Mouse (Mus musculus) CH12.LX (cell line): ENCODE results near the gene Olfr1513. TPM values are rescaled to one million over a fixed set of nuclear protein-coding genes. Genes with fewer than 3 reads are reported as not detected.

Source experiments
- DNase-seq: peaks from one replicate; pipeline ENCODE4 v3.0.0-alpha.2; 2013; ENCODE audit errors: extremely low read depth
- H3K27ac ChIP-seq: 2 replicates; pipeline ENCODE4 v1.5.1; 2012; ENCODE audit warnings: low read depth, mild to moderate bottlenecking, control low read depth, moderate library complexity; ENCODE audit not compliant: insufficient read depth
- H3K27me3 ChIP-seq: replicated peaks from 2 replicates; pipeline ENCODE3; 2012; ENCODE audit warnings: inconsistent platforms
- H3K36me3 ChIP-seq, 2 experiments: replicated peaks in 1 of 2; 2 replicates each; pipeline versions ENCODE3 to v1.6.1; 2012; ENCODE audit warnings: inconsistent platforms in 1 of 2, low read length in 1 of 2, mild to moderate bottlenecking in 1 of 2, mixed read lengths in 1 of 2, moderate library complexity in 1 of 2; ENCODE audit not compliant: control insufficient read depth in 1 of 2, insufficient read depth in 1 of 2
- H3K4me1 ChIP-seq, 2 experiments: 2 replicates each; pipeline ENCODE4 v1.6.1; 2012; ENCODE audit warnings: inconsistent platforms in 1 of 2, moderate library complexity in 1 of 2; ENCODE audit not compliant: insufficient read depth in 2 of 2, control insufficient read depth in 1 of 2
- H3K4me2 ChIP-seq: 2 replicates; pipeline ENCODE4 v1.6.1; 2012; ENCODE audit warnings: low read depth, mild to moderate bottlenecking, control low read depth; ENCODE audit not compliant: poor library complexity, insufficient read depth, severe bottlenecking
- H3K4me3 ChIP-seq, 3 experiments: fragments of 150-350 bp in 1 of 3; sonication (generic) in 1 of 3; replicated peaks in 1 of 3; 2 replicates each; pipeline versions ENCODE3 to v1.5.1; 2011 to 2012; ENCODE audit warnings: low read depth in 2 of 3, low read length in 2 of 3, mild to moderate bottlenecking in 2 of 3, moderate library complexity in 2 of 3, control low read depth in 1 of 3, improper control_type of control experiment in 1 of 3, inconsistent platforms in 1 of 3, mixed read lengths in 1 of 3; ENCODE audit not compliant: poor library complexity in 1 of 3
- H3K79me2 ChIP-seq: replicated peaks from 2 replicates; pipeline ENCODE4 v1.6.1; 2012; ENCODE audit warnings: mild to moderate bottlenecking, moderate library complexity; ENCODE audit not compliant: control insufficient read depth, poor library complexity, insufficient read depth, severe bottlenecking; ENCODE audit errors: extremely low read depth
- H3K9ac ChIP-seq: 2 replicates; pipeline ENCODE4 v1.6.1; 2012; ENCODE audit warnings: low read depth, mild to moderate bottlenecking, control low read depth, moderate library complexity; ENCODE audit not compliant: insufficient read depth
- H3K9me3 ChIP-seq: replicated peaks from 2 replicates; pipeline ENCODE3; 2012; ENCODE audit warnings: low read length, inconsistent platforms, mixed read lengths
- BHLHE40 ChIP-seq: IDR thresholded peaks from 2 replicates; pipeline ENCODE4 v1.6.1; 2011; ENCODE audit warnings: mild to moderate bottlenecking, low read depth, low read length, improper control_type of control experiment
- E2F4 ChIP-seq: IDR thresholded peaks from 2 replicates; pipeline ENCODE4 v1.6.1; 2011; ENCODE audit warnings: low read depth, low read length, improper control_type of control experiment; ENCODE audit not compliant: insufficient replicate concordance
- ETS1 ChIP-seq: conservative IDR thresholded peaks from 2 replicates; pipeline ENCODE4 v1.6.1; 2012; ENCODE audit warnings: low read depth, mild to moderate bottlenecking, inconsistent platforms, low read length, improper control_type of control experiment, moderate library complexity
- HCFC1 ChIP-seq: IDR thresholded peaks from 2 replicates; pipeline ENCODE4 v1.6.1; 2012; ENCODE audit warnings: low read depth, mild to moderate bottlenecking, inconsistent platforms, low read length, improper control_type of control experiment
- IRF4 ChIP-seq: IDR thresholded peaks from 2 replicates; pipeline ENCODE4 v1.6.1; 2014; ENCODE audit warnings: low read depth, mild to moderate bottlenecking, inconsistent platforms, low read length, improper control_type of control experiment
- JUN ChIP-seq: IDR thresholded peaks from 2 replicates; pipeline ENCODE4 v1.6.1; 2011; ENCODE audit warnings: low read depth, mild to moderate bottlenecking, low read length, improper control_type of control experiment, moderate library complexity; ENCODE audit not compliant: insufficient read depth
- JUND ChIP-seq: conservative IDR thresholded peaks from 2 replicates; pipeline ENCODE4 v1.6.1; 2011; ENCODE audit warnings: low read depth, low read length, improper control_type of control experiment
- MAFK ChIP-seq: IDR thresholded peaks from 2 replicates; pipeline ENCODE4 v1.6.1; 2011; ENCODE audit warnings: low read length, improper control_type of control experiment; ENCODE audit not compliant: insufficient replicate concordance
- MAX ChIP-seq: IDR thresholded peaks from 2 replicates; pipeline ENCODE4 v1.6.1; 2011; ENCODE audit warnings: low read length, improper control_type of control experiment
- MAZ ChIP-seq: IDR thresholded peaks from 2 replicates; pipeline ENCODE4 v1.6.1; 2012; ENCODE audit warnings: low read depth, mild to moderate bottlenecking, inconsistent platforms, low read length, improper control_type of control experiment, moderate library complexity
- NRF1 ChIP-seq: IDR thresholded peaks from 2 replicates; pipeline ENCODE4 v1.6.1; 2014; ENCODE audit warnings: low read depth, mild to moderate bottlenecking, inconsistent platforms, low read length, improper control_type of control experiment, moderate library complexity
- RAD21 ChIP-seq: IDR thresholded peaks from 2 replicates; pipeline ENCODE4 v1.6.1; 2011; ENCODE audit warnings: low read depth, mild to moderate bottlenecking, low read length, improper control_type of control experiment, moderate library complexity
- RCOR1 ChIP-seq: conservative IDR thresholded peaks from 2 replicates; pipeline ENCODE4 v1.6.1; 2012; ENCODE audit warnings: low read depth, mild to moderate bottlenecking, inconsistent platforms, low read length, improper control_type of control experiment
- TBP ChIP-seq: conservative IDR thresholded peaks from 2 replicates; pipeline ENCODE4 v1.6.1; 2011; ENCODE audit warnings: low read depth, low read length, improper control_type of control experiment
- UBTF ChIP-seq: IDR thresholded peaks from 2 replicates; pipeline ENCODE4 v1.6.1; 2012; ENCODE audit warnings: low read depth, mild to moderate bottlenecking, inconsistent platforms, low read length, improper control_type of control experiment, moderate library complexity
- USF1 ChIP-seq: IDR thresholded peaks from 2 replicates; pipeline ENCODE4 v1.6.1; 2014; ENCODE audit warnings: low read depth, mild to moderate bottlenecking, inconsistent platforms, low read length, improper control_type of control experiment
- USF2 ChIP-seq: conservative IDR thresholded peaks from 2 replicates; pipeline ENCODE4 v1.6.1; 2011; ENCODE audit warnings: low read depth, low read length, improper control_type of control experiment
- ZKSCAN1 ChIP-seq: IDR thresholded peaks from 2 replicates; pipeline ENCODE4 v1.6.1; 2012; ENCODE audit warnings: low read depth, inconsistent platforms, low read length, improper control_type of control experiment, borderline replicate concordance
- ZMIZ1 ChIP-seq: IDR thresholded peaks from 2 replicates; pipeline ENCODE4 v1.6.1; 2012; ENCODE audit warnings: low read depth, mild to moderate bottlenecking, inconsistent platforms, low read length, improper control_type of control experiment
- ZNF384 ChIP-seq: IDR thresholded peaks from 2 replicates; pipeline ENCODE4 v1.6.1; 2012; ENCODE audit warnings: low read depth, low read length, improper control_type of control experiment, inconsistent platforms
- dilution Hi-C: fragments of 300-500 bp; cut with MboI; formaldehyde crosslinking; loops from 2 replicates; pipeline ENCODE4 v1.14.3; 2020; ENCODE audit warnings: low sequenced_read_pairs; ENCODE audit not compliant: extremely low pct_unique_long_range_greater_than_20kb, extremely low pct_ligation_motif_present
- in situ Hi-C: fragments of 300-500 bp; cut with MboI; formaldehyde crosslinking; loops from 3 replicates; pipeline ENCODE4 v1.14.3; 2019; ENCODE audit warnings: low sequenced_read_pairs, low pct_ligation_motif_present, low pct_unique_long_range_greater_than_20kb, mixed read lengths
- polyA plus RNA-seq: library from polyadenylated mRNA; unstranded; fragments of >175 nt; gene quantifications from 2 replicates; pipeline ENCODE4 v1.2.1, GENCODE M21; 2012; ENCODE audit warnings: low read depth; ENCODE audit not compliant: insufficient read length
- total RNA-seq, 2 experiments: library from RNA; depleted of rRNA; stranded (reverse); fragments of 300-350 nt in 1 of 2; fragments of >200 nt in 1 of 2; gene quantifications; 2 replicates each; pipeline ENCODE4 v1.2.3; 2012 to 2014

Gene Olfr1513
- total and polyA plus RNA-seq, 3 experiments = not detected

DNA sequence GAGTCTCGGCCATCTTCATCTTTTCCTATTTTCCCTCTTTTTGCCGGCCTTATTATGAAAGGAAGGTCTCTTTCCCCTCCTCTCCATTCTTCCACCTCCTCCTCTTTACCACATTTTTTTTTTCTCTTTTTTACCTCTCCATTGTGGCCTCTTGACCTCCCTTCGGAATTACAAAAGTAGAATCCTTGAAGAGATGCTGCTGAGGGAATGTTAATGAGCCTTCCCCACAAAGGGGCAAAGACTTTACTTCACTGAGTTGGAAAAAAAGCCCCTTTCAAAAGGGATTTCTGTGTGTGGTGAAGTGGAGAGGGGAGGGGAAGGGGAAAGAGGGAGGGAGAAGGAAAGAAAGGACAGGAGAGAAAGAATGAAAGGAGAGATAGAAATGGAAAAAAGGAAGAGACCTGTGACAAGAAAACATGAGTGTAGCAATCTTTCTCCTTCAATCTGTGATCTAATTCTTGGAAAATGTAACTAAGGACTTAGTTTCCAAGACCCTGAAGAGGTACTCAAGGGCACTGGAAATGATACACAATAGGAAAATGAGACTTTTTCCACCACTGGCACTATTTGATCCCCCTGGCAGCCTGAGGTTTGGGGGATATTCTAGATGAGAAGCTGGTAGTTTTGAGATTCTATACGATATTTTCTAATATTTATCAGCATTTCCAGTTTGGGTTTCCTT, 25.0 kb downstream of the Olfr1513 start:
- Histone ChIP-seq H3K9me3 (no peaks in the 10 kb centered on the region), H3K4me3 (no peak overlapping the region), H3K79me2 (no peaks in the 10 kb centered on the region), H3K4me2 (no peak overlapping the region), H3K4me1 (peaks cover 5 to 6% of the 10 kb centered on the region in 2 experiments), H3K27ac (no peak overlapping the region), H3K27me3 (peaks cover 4% of the 10 kb centered on the region), H3K9ac (no peak overlapping the region), H3K36me3 (no peaks in the 10 kb centered on the region)
- dilution Hi-C loops (no loop called here), in situ Hi-C loops (loop anchor here (10.0 to 25.0 kb wide), 3 partner anchors 136 to 419 kb away; partner anchors contain the start of genes Ndrg2, Rnase13, Supt16 and Tppp2)
- TF ChIP-seq JUND (no peak), E2F4 (no peak), ZMIZ1 (no peak), IRF4 (no peak), TBP (no peak), MAX (no peak), RCOR1 (no peak), JUN (no peak), RAD21 (no peak), NRF1 (no peak), HCFC1 (no peak), ZKSCAN1 (no peak), USF1 (no peak), MAZ (no peak), UBTF (no peak), ETS1 (no peak), BHLHE40 (no peak), USF2 (no peak), MAFK (no peak), ZNF384 (no peak)
- DNase-seq = no peak
